Mouse (Mus musculus) stomach, postnatal 0 days (tissue): ENCODE measurements around the gene Rexo5.

Experiments used
- CTCF ChIP-seq: IDR thresholded peaks from 2 replicates; pipeline ENCODE4 v1.5.1; 2016; ENCODE audit warnings: antibody characterized with exemption, low read depth, mild to moderate bottlenecking, moderate library complexity
- EP300 ChIP-seq: optimal IDR thresholded peaks from 2 replicates; pipeline ENCODE3; 2016; ENCODE audit warnings: antibody characterized with exemption

- TF ChIP-seq CTCF = no peak
- TF ChIP-seq EP300 = no peak
Observed at GRCm38 (mm10) chr7:119749942-119750341, 43.9 kb upstream of the Rexo5 start.
